Mouse (Mus musculus) inflammation-experienced regulatory T-cells, adult 16 weeks (primary cell): ENCODE results near the gene Fam122a. TPM values are rescaled to one million over a fixed set of nuclear protein-coding genes. Genes with fewer than 3 reads are reported as not detected.

ENCODE experiments used
- polyA plus RNA-seq: library from polyadenylated mRNA; unstranded; fragments of 100-300 nt; shearing (Covaris generic); gene quantifications from one replicate; pipeline ENCODE4 v1.2.1, GENCODE M21; 2017

The Fam122a gene
- polyA plus RNA-seq: 11.9 TPM

DNA sequence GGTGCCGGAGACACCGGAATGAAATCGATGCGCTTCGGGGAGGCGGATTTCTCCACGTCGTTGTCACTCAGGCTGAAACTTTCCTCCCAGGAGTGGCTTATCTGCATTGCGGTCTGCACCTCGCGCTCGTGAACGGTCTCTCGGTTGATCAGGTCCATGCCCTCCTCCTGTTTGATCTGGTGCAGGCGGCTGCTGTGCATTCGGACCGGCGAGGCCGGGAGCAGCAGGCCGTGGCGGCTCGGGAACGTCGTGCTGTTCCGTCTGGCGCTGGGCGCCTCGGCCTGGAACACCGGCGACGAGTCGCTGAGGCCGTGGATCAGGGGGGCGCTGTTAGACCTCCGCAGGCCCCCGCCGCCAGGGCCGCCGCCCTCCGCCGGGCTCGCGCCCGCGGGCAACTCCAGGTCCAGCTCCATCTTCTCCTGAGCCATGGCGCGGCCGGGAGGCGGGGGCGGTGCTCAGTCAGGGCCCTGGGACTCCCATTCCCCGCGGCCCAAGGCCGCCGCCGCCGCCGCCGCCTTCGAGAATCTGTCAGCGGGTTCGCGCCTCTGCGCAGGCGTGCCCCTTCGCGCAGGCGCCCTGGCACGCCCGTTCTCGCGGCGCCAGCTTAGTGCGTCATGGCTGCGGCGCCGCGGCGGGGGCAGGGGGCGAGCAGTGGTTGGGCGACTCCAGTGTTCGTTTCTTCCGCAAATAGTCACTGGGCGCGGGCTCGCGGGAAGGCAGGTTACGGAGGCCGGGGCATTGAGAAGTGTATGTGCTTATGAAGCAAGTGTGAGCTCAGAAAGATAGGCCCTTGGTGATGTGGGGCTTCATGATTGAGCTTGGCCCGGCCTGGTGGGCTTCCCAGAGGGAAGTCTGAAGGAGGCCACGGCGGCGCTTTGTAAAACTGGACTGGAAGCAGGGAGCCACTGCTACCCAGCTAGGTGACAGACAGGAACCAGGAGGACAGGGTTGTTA is at the start of gene Fam122a:
Fam122a (minus strand) TSS at position 428 of the 954 bp plus-strand sequence.

Other genes with a start within 250 kb of the Fam122a start
- 20.3 TPM for gene Fxn, start 196.8 kb downstream of the Fam122a start, polyA plus RNA-seq
- 9.7 TPM for gene Pip5k1b, start 78.5 kb upstream of the Fam122a start, polyA plus RNA-seq
- not detected for gene Tmem252, start 196.7 kb upstream of the Fam122a start, polyA plus RNA-seq